Mouse (Mus musculus) limb, embryonic 15.5 days (tissue): ENCODE results near the gene Thegl. TPM values are rescaled to one million over a fixed set of nuclear protein-coding genes. Genes with fewer than 3 reads are reported as not detected.

Experiments
- polyA plus RNA-seq: library from polyadenylated mRNA; unstranded; fragments of >200 nt; fragmentation: Nextera tagmentation; extraction: Ambion mirVana; gene quantifications from 2 replicates; pipeline ENCODE4 v1.2.1, GENCODE M21; 2015

Gene Thegl
- polyA plus RNA-seq, 1 experiment from 2014 or later: 0.22 TPM

Other genes with a start within 250 kb of the Thegl start
- gene Aasdh, start 110.5 kb upstream of the Thegl start, polyA plus RNA-seq: 15.8 and 16.4 TPM in 2 replicates
- 237 and 238 TPM in 2 replicates for gene Paics, start 64.7 kb upstream of the Thegl start, polyA plus RNA-seq
- 19.3 and 19.4 TPM in 2 replicates for gene Ppat, start 64.4 kb upstream of the Thegl start, polyA plus RNA-seq
- gene Srp72, start 41.3 kb upstream of the Thegl start, polyA plus RNA-seq: 103 and 109 TPM in 2 replicates
- gene Arl9, start 12.0 kb upstream of the Thegl start, polyA plus RNA-seq: 0.55 TPM in 1 of 2 replicates, not detected in the other
- 5.5 and 6.0 TPM in 2 replicates for gene Hopx, start 99.1 kb downstream of the Thegl start, polyA plus RNA-seq
- gene Spink2, start 195.4 kb downstream of the Thegl start, polyA plus RNA-seq: 6.2 and 6.7 TPM in 2 replicates
- 32.3 and 37.6 TPM in 2 replicates for gene Rest, start 249.5 kb downstream of the Thegl start, polyA plus RNA-seq